Mouse (Mus musculus): ENCODE data around the gene Wiz. TPM values are rescaled to one million over a fixed set of nuclear protein-coding genes. Genes with fewer than 3 reads are reported as not detected.

Wiz gene
- 22.0 and 23.8 TPM in 2 replicates for polyA plus RNA-seq (2015; fragmentation: Nextera tagmentation; extraction: Ambion mirVana)

DNA sequence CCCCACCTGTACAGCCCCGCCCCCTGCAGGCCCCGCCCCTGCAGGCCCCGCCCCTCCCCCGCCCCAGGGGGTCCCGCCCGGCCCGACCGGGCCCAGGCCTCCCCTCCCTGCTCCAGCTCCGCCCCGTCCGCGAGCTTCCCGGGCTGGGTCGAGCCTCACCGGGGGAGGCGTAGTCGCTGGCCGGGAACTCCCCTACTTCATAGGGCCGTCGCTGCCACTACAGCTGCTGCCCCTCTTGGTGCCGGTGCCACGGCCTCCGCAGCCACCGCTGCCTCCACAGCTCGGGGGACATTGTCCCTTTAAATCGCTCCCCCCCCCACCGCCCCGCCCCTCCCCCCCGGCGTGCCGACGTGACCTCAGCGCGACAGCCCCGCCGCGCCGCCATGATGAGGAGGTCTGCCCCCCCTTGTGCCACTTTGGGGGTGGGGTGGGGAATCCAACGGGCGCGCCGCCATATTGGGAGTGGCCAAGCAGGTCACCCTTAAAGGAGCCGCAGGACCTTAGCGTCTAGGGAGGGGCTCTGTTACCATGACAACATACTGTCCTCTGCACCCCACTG lies at the start of gene Wiz:
Wiz (minus strand) TSS at position 339 of the 559 bp plus-strand sequence.
- H3K36me3 ChIP-seq (ENCODE audit: insufficient read depth, low read length): 0 out of 2 replicates have a peak, but pooled peaks cover 1% of the 10 kb centered on the region
- ATAC-seq (ENCODE audit: low FRiP score, low TSS enrichment): peak; percentile 86
- peak within 1 kb of the TSS; percentile 68 for H3K4me3 ChIP-seq (ENCODE audit: low read length)
- peak within 1 kb of the TSS; percentile 99 for H3K4me2 ChIP-seq (replicated peaks; ENCODE audit: low read depth, low read length)
- H3K4me1 ChIP-seq (ENCODE audit: insufficient read depth, low read length): peaks cover 13% of the 10 kb centered on the region
- peak within 1 kb of the TSS; percentile 88 for H3K27ac ChIP-seq (ENCODE audit: low read length)
- H3K9me3 ChIP-seq (ENCODE audit: low read length): no peaks in the 10 kb centered on the region
- H3K27me3 ChIP-seq (ENCODE audit: insufficient read depth, low read length): peaks cover 27% of the 10 kb centered on the region
- 0% methylated on average over 29 of the region's 44 CpGs for WGBS
- H3K9ac ChIP-seq (replicated peaks; ENCODE audit: low read length): peak within 1 kb of the TSS; percentile 92

GRCm38 (mm10) chr17:32437106-32437505 lies 47.9 kb upstream of the Wiz start:
- ATAC-seq (ENCODE audit: low FRiP score, low TSS enrichment): no peak
- H3K27ac ChIP-seq (ENCODE audit: low read length): no peak overlapping the region
- H3K4me3 ChIP-seq (ENCODE audit: low read length): no peak overlapping the region
- 92% methylated on average over 4 of the region's 4 CpGs for WGBS
- H3K4me2 ChIP-seq (replicated peaks; ENCODE audit: low read depth, low read length): no peak overlapping the region
- H3K36me3 ChIP-seq (ENCODE audit: insufficient read depth, low read length): no peaks in the 10 kb centered on the region
- H3K27me3 ChIP-seq (ENCODE audit: insufficient read depth, low read length): no peaks in the 10 kb centered on the region
- no peaks in the 10 kb centered on the region for H3K4me1 ChIP-seq (ENCODE audit: insufficient read depth, low read length)
- no peak overlapping the region for H3K9ac ChIP-seq (replicated peaks; ENCODE audit: low read length)
- no peaks in the 10 kb centered on the region for H3K9me3 ChIP-seq (ENCODE audit: low read length)

DNA sequence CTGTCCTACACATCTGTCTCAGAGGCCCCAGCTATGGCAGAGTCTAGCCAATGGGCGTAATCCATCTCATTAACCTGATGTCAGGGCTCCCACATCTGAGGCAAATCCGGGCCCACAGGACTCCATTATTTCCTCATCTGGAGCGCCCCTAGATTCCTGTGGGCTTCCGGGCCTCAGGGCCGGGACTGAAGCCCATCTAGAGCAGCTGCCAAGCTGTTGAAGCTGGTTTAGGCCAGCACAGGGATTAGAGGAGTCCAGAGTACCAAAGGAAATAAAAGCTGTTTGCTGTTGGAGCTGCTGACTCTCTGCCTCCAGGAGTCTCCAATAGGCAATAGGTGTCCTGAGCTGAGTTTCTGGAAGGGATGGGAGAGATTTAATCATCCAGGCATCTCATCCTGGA lies 45.9 kb upstream of the Wiz start:
- no peak overlapping the region for H3K9ac ChIP-seq (replicated peaks; ENCODE audit: low read length)
- H3K36me3 ChIP-seq (ENCODE audit: insufficient read depth, low read length): no peaks in the 10 kb centered on the region
- WGBS: 59% methylated on average over 5 of the region's 5 CpGs
- H3K27ac ChIP-seq (ENCODE audit: low read length): no peak overlapping the region
- H3K9me3 ChIP-seq (ENCODE audit: low read length): no peaks in the 10 kb centered on the region
- H3K4me1 ChIP-seq (ENCODE audit: insufficient read depth, low read length): no peaks in the 10 kb centered on the region
- no peak overlapping the region for H3K4me3 ChIP-seq (ENCODE audit: low read length)
- no peak overlapping the region for H3K4me2 ChIP-seq (replicated peaks; ENCODE audit: low read depth, low read length)
- no peaks in the 10 kb centered on the region for H3K27me3 ChIP-seq (ENCODE audit: insufficient read depth, low read length)
- ATAC-seq (ENCODE audit: low FRiP score, low TSS enrichment): no peak

DNA sequence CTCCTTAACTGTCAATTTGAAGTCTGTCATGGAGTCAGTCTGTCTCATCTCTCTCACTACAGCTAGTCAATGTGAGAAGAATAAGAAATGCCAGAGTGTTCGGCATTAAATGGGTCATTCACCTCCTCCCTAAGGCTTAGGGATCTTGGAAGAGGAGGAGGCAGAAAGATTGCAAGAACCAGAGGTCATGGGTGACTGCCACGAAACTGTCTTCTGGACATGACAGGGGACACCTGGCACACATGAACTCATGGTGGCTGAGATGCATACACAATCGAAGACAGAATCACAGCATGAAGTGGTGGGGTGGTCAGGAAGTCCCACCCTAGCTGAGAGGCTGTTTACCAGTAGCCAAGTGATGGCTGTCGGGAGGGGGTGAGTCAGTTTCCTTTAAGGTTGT lies 45.1 kb upstream of the Wiz start:
- Histone ChIP-seq H3K27me3 (ENCODE audit: insufficient read depth, low read length) (no peaks in the 10 kb centered on the region), H3K4me3 (ENCODE audit: low read length) (no peak overlapping the region), H3K4me2 (replicated peaks; ENCODE audit: low read depth, low read length) (no peak overlapping the region), H3K36me3 (ENCODE audit: insufficient read depth, low read length) (no peaks in the 10 kb centered on the region), H3K9me3 (ENCODE audit: low read length) (no peaks in the 10 kb centered on the region), H3K27ac (ENCODE audit: low read length) (no peak overlapping the region), H3K4me1 (ENCODE audit: insufficient read depth, low read length) (no peaks in the 10 kb centered on the region), H3K9ac (replicated peaks; ENCODE audit: low read length) (no peak overlapping the region)
- WGBS: 39% methylated on average over 4 of the region's 4 CpGs
- ATAC-seq (ENCODE audit: low FRiP score, low TSS enrichment): no peak

DNA sequence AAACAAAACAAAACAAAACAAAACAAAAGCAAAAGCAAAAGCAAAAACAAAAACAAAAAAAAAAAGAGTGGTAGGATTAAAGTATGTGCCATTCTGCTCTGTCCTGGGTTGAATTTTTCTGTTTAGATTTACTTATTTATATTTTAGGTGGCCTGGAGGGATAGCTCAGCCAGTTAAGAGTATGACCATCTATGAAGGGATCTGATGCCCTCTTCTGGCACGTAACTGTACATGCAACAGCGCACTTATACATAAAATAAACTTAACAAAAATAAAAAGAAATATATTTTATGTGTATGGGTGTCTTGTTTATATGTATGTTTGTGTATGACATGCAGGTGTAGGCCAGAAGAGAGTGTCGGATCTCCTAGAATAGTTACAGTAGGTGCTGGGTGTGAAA lies 42.7 kb upstream of the Wiz start:
- Histone ChIP-seq H3K9me3 (ENCODE audit: low read length) (no peaks in the 10 kb centered on the region), H3K4me3 (ENCODE audit: low read length) (no peak overlapping the region), H3K36me3 (ENCODE audit: insufficient read depth, low read length) (no peaks in the 10 kb centered on the region), H3K27me3 (ENCODE audit: insufficient read depth, low read length) (0 out of 2 replicates have a peak, but pooled peaks cover 3% of the 10 kb centered on the region), H3K9ac (replicated peaks; ENCODE audit: low read length) (no peak overlapping the region), H3K4me1 (ENCODE audit: insufficient read depth, low read length) (no peaks in the 10 kb centered on the region), H3K4me2 (replicated peaks; ENCODE audit: low read depth, low read length) (no peak overlapping the region), H3K27ac (ENCODE audit: low read length) (no peak overlapping the region)
- ATAC-seq (ENCODE audit: low FRiP score, low TSS enrichment): no peak
- 63% methylated on average over 3 of the region's 3 CpGs for WGBS

- Histone ChIP-seq H3K27ac (ENCODE audit: low read length) (no peak overlapping the region), H3K27me3 (ENCODE audit: insufficient read depth, low read length) (0 out of 2 replicates have a peak, but pooled peaks cover 3% of the 10 kb centered on the region), H3K4me3 (ENCODE audit: low read length) (no peak overlapping the region), H3K9me3 (ENCODE audit: low read length) (no peaks in the 10 kb centered on the region), H3K36me3 (ENCODE audit: insufficient read depth, low read length) (no peaks in the 10 kb centered on the region), H3K4me1 (ENCODE audit: insufficient read depth, low read length) (no peaks in the 10 kb centered on the region), H3K9ac (replicated peaks; ENCODE audit: low read length) (no peak overlapping the region), H3K4me2 (replicated peaks; ENCODE audit: low read depth, low read length) (no peak overlapping the region)
- no peak for ATAC-seq (ENCODE audit: low FRiP score, low TSS enrichment)
Measured at GRCm38 (mm10) chr17:32426610-32427009, 37.4 kb upstream of the Wiz start.

GRCm38 (mm10) chr17:32424034-32424433 lies 34.8 kb upstream of the Wiz start, which contains the start of gene Pglyrp2:
Gene Pglyrp2, minus strand, starts transcription at chr17:32424167.
- WGBS: 85% methylated on average over 2 of the region's 2 CpGs
- Histone ChIP-seq H3K4me3 (ENCODE audit: low read length) (no peak within 1 kb of the TSS), H3K9me3 (ENCODE audit: low read length) (no peaks in the 10 kb centered on the region), H3K27ac (ENCODE audit: low read length) (no peak within 1 kb of the TSS), H3K9ac (replicated peaks; ENCODE audit: low read length) (no peak within 1 kb of the TSS), H3K27me3 (ENCODE audit: insufficient read depth, low read length) (0 out of 2 replicates have a peak, but pooled peaks cover 3% of the 10 kb centered on the region), H3K4me2 (replicated peaks; ENCODE audit: low read depth, low read length) (no peak within 1 kb of the TSS), H3K36me3 (ENCODE audit: insufficient read depth, low read length) (no peaks in the 10 kb centered on the region), H3K4me1 (ENCODE audit: insufficient read depth, low read length) (no peaks in the 10 kb centered on the region)
- ATAC-seq (ENCODE audit: low FRiP score, low TSS enrichment): no peak

GRCm38 (mm10) chr17:32420781-32421180 lies 31.5 kb upstream of the Wiz start:
- Histone ChIP-seq H3K9me3 (ENCODE audit: low read length) (no peaks in the 10 kb centered on the region), H3K4me1 (ENCODE audit: insufficient read depth, low read length) (no peaks in the 10 kb centered on the region), H3K9ac (replicated peaks; ENCODE audit: low read length) (no peak overlapping the region), H3K4me3 (ENCODE audit: low read length) (no peak overlapping the region), H3K4me2 (replicated peaks; ENCODE audit: low read depth, low read length) (no peak overlapping the region), H3K27me3 (ENCODE audit: insufficient read depth, low read length) (peaks cover 3% of the 10 kb centered on the region), H3K27ac (ENCODE audit: low read length) (no peak overlapping the region), H3K36me3 (ENCODE audit: insufficient read depth, low read length) (no peaks in the 10 kb centered on the region)
- ATAC-seq (ENCODE audit: low FRiP score, low TSS enrichment): no peak
- 62% methylated on average over 8 of the region's 8 CpGs for WGBS

DNA sequence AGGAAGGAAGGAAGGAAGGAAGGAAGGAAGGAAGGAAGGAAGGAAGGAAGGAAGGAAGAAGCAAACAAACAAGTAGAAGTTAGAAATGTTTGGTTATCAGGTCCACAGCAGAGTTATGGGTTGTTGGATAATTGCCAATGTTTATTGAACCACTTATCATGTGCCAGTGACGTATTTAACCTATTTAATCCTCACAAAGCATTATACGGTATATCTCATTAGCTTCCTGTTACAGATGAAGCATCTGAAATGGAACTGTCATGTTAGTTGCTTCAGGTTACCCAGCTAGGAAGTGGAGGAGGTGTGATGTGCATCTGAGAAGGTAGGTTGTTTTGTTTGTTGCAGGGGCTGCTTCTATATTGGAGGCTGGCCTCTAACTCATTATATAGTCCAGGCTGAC lies 30.8 kb upstream of the Wiz start:
- no peaks in the 10 kb centered on the region for H3K9me3 ChIP-seq (ENCODE audit: low read length)
- no peak overlapping the region for H3K9ac ChIP-seq (replicated peaks; ENCODE audit: low read length)
- no peak overlapping the region for H3K4me3 ChIP-seq (ENCODE audit: low read length)
- H3K4me2 ChIP-seq (replicated peaks; ENCODE audit: low read depth, low read length): no peak overlapping the region
- WGBS: 57% methylated on average over 2 of the region's 2 CpGs
- no peak for ATAC-seq (ENCODE audit: low FRiP score, low TSS enrichment)
- peaks cover 8% of the 10 kb centered on the region for H3K27me3 ChIP-seq (ENCODE audit: insufficient read depth, low read length)
- no peak overlapping the region for H3K27ac ChIP-seq (ENCODE audit: low read length)
- H3K4me1 ChIP-seq (ENCODE audit: insufficient read depth, low read length): no peaks in the 10 kb centered on the region
- no peaks in the 10 kb centered on the region for H3K36me3 ChIP-seq (ENCODE audit: insufficient read depth, low read length)

GRCm38 (mm10) chr17:32416771-32417170 lies 27.5 kb upstream of the Wiz start:
- Histone ChIP-seq H3K4me1 (ENCODE audit: insufficient read depth, low read length) (no peaks in the 10 kb centered on the region), H3K4me2 (replicated peaks; ENCODE audit: low read depth, low read length) (no peak overlapping the region), H3K27me3 (ENCODE audit: insufficient read depth, low read length) (peaks cover 8% of the 10 kb centered on the region), H3K9me3 (ENCODE audit: low read length) (no peaks in the 10 kb centered on the region), H3K4me3 (ENCODE audit: low read length) (no peak overlapping the region), H3K27ac (ENCODE audit: low read length) (no peak overlapping the region), H3K36me3 (ENCODE audit: insufficient read depth, low read length) (no peaks in the 10 kb centered on the region), H3K9ac (replicated peaks; ENCODE audit: low read length) (no peak overlapping the region)
- WGBS: 91% methylated on average over 14 of the region's 14 CpGs
- ATAC-seq (ENCODE audit: low FRiP score, low TSS enrichment): no peak

All from kidney, embryonic 16.5 days (tissue).